Mouse (Mus musculus) cortical plate, adult 2 months (tissue): ENCODE measurements around the gene Rs1.

Experiments
- CTCF ChIP-seq: fragments of 200-500 bp; IDR thresholded peaks from 2 replicates; pipeline ENCODE4 v1.5.1; 2011; ENCODE audit warnings: mild to moderate bottlenecking, control low read depth, low read length; ENCODE audit not compliant: insufficient read depth; ENCODE audit errors: extremely low read depth
- POLR2A ChIP-seq: fragments of 200-500 bp; IDR thresholded peaks from 2 replicates; pipeline ENCODE4 v1.6.1; 2011; ENCODE audit warnings: mild to moderate bottlenecking, low read length, control low read depth; ENCODE audit not compliant: insufficient read depth; ENCODE audit errors: extremely low read depth

- TF ChIP-seq CTCF (no peak), POLR2A (no peak)
These were observed 40.4 kb downstream of the Rs1 start for GRCm38 (mm10) chrX:160808226-160808625.
